Mouse (Mus musculus): ENCODE measurements around the gene Gadd45g.

DNA sequence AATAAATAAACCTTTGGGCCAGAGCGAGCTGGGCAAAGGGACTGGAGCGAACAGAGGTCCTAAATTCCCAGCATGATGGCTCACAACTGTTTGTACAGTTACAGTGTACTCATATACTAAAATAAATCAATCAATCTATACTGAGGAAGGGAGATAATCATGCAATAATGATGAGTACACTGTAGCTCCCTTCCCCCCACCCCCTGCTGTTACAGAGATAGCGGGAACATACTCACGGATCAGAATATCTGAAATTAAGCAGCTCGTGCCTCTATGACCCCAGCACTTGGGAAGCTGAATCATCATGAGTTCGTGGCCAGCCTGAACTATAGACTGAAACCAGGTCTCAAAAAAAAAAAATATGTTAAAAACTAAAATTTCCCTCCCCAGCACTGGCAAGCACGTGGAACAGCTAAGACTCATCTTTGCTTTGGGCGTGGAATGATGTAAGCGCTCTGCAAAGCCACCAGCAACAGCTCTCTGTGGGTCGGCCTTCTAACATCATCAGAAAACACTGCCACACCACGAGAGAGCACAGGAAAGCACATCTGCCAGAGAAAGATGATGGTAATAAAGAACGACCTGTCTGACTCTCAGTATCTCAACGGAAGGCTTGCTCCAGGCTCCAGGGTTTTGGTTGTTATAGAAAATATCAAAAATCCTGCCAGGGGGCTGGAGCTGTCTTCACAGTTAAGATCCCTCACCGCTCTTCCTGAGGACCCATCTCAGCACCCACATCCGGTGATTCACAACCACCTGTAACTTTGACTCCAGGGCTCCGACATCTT is 46.5 kb upstream of the Gadd45g start:
- TF ChIP-seq POLR2A (IDR thresholded peaks at IDR 0.05; ENCODE audit: low read depth, low read length) = no peak
- no peak for TF ChIP-seq CTCF (IDR thresholded peaks at IDR 0.05; ENCODE audit: borderline replicate concordance, insufficient read depth, low read length)
